Mouse (Mus musculus): ENCODE data around the gene Abcb9. TPM values are rescaled to one million over a fixed set of nuclear protein-coding genes. Genes with fewer than 3 reads are reported as not detected.

Gene Abcb9
- polyA plus RNA-seq (2015; fragmentation: Nextera tagmentation; extraction: Ambion mirVana): 4.7 and 4.9 TPM in 2 replicates

DNA sequence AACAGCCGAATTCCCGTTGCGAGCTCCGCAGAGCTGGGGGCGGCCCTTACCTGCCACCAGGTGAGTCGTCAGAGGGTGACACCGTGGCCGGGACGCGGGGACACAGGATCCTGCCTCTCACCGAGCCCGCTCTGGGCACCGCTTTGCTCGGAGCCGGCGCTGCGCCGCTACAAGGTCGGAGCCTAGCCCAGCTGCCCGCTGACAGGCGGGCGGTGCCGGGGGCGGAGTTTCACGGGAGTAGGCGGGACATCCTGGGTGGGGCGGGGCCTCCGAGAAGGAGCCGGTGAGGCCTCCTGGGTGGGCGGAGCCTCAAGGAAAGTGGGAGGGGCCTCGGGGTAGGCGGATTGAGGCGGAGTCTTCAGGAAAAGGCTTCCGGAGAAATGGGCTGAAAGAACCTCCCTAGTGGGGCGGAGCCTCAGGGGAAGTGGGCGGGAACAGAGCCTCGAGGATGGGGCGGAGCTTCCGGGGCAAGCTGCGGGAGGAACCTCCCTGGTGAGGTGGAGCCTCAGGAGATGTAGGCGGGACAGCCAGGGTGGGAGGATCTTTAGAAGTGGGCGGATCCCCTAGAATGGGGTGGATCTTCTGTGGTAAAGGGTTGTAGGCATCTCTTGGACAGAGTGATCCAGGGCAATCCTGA is at the start of gene Abcb9:
Abcb9 (minus strand) TSS at position 203 of the 637 bp plus-strand sequence.
- H3K27ac ChIP-seq: no peak within 1 kb of the TSS
- peak within 1 kb of the TSS; percentile 55 for H3K4me2 ChIP-seq (replicated peaks)
- peaks cover 22% of the 10 kb centered on the region for H3K27me3 ChIP-seq
- peak within 1 kb of the TSS; percentile 42 for H3K4me3 ChIP-seq (replicated peaks)
- 1% methylated on average over 41 of the region's 42 CpGs for WGBS
- peaks cover 12% of the 10 kb centered on the region for H3K4me1 ChIP-seq (replicated peaks)
- peak within 1 kb of the TSS; percentile 26 for H3K9ac ChIP-seq (replicated peaks)
- H3K36me3 ChIP-seq: no peaks in the 10 kb centered on the region
- no peaks in the 10 kb centered on the region for H3K9me3 ChIP-seq
- peak; percentile 86 for ATAC-seq

DNA sequence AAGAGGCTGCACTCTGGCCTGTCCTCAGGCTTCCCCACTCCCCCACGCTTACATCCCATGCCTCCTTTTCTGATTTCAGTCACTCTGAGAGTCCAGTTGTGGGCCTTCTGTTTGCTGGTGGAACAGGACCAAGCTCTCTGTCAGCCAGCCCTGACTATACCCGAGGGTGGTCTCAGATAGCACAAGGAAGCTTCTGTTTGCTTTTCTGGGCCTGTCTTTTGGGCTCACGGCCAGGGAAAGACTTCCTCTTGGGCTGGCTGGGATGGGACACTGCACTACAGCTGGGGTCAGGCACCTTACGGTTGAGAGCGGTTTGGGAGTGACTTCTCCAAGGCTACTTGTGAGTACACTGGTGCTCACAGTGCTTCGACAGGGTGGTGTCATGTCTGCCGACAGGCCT is 42.5 kb upstream of the Abcb9 start:
- ATAC-seq: no peak
- Histone ChIP-seq H3K4me1 (replicated peaks) (no peaks in the 10 kb centered on the region), H3K4me2 (replicated peaks) (no peak overlapping the region), H3K4me3 (replicated peaks) (no peak overlapping the region), H3K9me3 (0 out of 2 replicates have a peak, but pooled peaks cover 4% of the 10 kb centered on the region), H3K27ac (no peak overlapping the region), H3K9ac (replicated peaks) (no peak overlapping the region), H3K27me3 (no peaks in the 10 kb centered on the region), H3K36me3 (peaks cover 50% of the 10 kb centered on the region)
- 86% methylated on average over 7 of the region's 7 CpGs for WGBS

DNA sequence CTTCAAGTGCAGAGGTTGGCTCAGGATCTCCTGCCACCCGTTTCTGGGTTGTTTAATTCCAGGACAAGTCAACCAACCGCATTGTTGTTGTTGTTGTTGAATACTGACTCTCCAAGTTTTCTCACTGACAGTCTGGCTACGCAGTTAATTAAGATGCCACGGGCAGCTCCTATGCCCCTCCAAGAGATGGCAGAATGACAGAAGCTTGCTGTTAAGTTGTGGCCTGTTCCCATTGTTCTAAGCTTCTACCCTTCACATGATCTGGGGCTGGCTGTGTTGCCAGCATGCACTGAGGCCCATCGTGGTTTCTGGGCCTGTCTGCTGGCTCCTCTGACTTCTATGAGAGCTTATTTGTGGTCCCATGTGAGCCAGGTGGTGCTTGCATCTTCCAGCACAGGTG is 38.7 kb upstream of the Abcb9 start:
- 80% methylated on average over 5 of the region's 5 CpGs for WGBS
- H3K4me2 ChIP-seq (replicated peaks): no peak overlapping the region

DNA sequence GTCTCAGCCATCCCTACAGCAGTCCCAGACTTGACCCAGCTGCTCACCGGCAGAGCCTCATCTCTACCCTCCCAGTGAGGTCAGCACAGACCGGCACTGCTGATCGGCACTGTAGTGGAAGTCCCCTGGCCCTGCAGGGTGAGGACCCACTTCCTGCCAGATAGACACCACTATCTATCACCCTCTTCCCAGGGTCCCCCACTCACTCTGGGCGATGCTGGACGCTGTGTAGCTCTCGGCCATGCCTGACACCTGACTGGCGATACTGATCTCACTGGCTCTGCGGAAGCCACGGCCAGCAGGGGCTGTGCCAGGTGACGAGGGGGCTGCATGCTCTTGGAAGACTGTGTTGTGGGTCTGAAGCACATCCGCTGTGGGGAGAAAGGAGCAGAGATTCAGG is 29.5 kb upstream of the Abcb9 start:
- no peak overlapping the region for H3K4me2 ChIP-seq (replicated peaks)
- H3K9me3 ChIP-seq: no peaks in the 10 kb centered on the region
- ATAC-seq: no peak
- no peaks in the 10 kb centered on the region for H3K27me3 ChIP-seq
- no peak overlapping the region for H3K4me3 ChIP-seq (replicated peaks)
- H3K36me3 ChIP-seq: peaks cover 95% of the 10 kb centered on the region
- 90% methylated on average over 11 of the region's 11 CpGs for WGBS
- H3K27ac ChIP-seq: no peak overlapping the region
- H3K4me1 ChIP-seq (replicated peaks): no peaks in the 10 kb centered on the region
- H3K9ac ChIP-seq (replicated peaks): no peak overlapping the region

More for the DNA sequence above, 38.7 kb upstream of the Abcb9 start:
- H3K36me3 ChIP-seq: peaks cover 67% of the 10 kb centered on the region
- ATAC-seq: no peak
- H3K4me3 ChIP-seq (replicated peaks): no peak overlapping the region
- H3K27me3 ChIP-seq: no peaks in the 10 kb centered on the region
- H3K27ac ChIP-seq: no peak overlapping the region
- no peaks in the 10 kb centered on the region for H3K9me3 ChIP-seq
- H3K9ac ChIP-seq (replicated peaks): no peak overlapping the region
- H3K4me1 ChIP-seq (replicated peaks): no peaks in the 10 kb centered on the region

DNA sequence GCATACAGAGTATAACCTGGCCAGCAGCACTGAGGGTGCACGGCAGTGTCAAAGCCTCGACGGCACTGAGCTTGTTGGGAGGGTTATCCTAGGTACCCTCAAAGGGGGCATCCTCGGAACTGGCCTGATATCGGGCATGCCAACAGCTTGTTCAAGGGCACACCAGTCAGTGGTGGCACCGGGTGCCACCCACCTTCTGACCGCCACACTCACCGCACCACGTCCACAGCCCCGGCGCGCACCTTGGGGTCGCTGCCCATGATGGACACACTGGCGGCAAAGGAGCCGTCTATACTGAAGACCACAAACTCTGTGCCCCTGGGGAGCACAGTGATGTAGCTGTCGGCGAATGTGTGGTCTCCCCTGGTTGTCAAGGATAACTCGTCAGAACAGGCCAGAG is 26.8 kb upstream of the Abcb9 start:
- 92% methylated on average over 18 of the region's 18 CpGs for WGBS
- Histone ChIP-seq H3K4me1 (replicated peaks) (peaks cover 5% of the 10 kb centered on the region), H3K9me3 (no peaks in the 10 kb centered on the region), H3K9ac (replicated peaks) (no peak overlapping the region), H3K4me3 (replicated peaks) (no peak overlapping the region), H3K36me3 (peaks cover 94% of the 10 kb centered on the region), H3K27ac (no peak overlapping the region), H3K27me3 (no peaks in the 10 kb centered on the region), H3K4me2 (replicated peaks) (no peak overlapping the region)
- ATAC-seq: no peak

DNA sequence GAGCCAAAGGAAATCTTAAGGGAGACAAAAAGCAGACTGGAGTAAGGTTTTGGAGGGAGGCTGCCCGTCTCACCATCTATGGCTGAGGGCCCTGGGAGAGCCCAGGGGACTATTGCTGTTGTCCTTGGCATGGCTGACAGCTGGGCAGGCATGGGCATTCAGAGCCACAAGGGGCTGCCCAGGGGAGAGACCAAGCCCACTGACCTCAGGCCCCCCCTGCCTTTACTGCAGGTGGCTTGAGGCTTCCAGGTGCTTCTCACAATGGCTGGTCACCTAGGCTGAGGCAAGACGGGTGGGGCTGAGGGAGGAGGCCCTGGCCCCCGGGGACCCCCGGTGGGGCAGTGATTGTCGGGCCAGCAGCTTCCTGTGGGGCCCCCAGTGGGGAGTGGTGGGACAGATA is 23.6 kb upstream of the Abcb9 start:
- H3K9ac ChIP-seq (replicated peaks): no peak overlapping the region
- H3K36me3 ChIP-seq: peaks cover 71% of the 10 kb centered on the region
- no peaks in the 10 kb centered on the region for H3K27me3 ChIP-seq
- no peak overlapping the region for H3K4me3 ChIP-seq (replicated peaks)
- no peak for ATAC-seq
- no peak overlapping the region for H3K4me2 ChIP-seq (replicated peaks)
- H3K4me1 ChIP-seq (replicated peaks): peaks cover 22% of the 10 kb centered on the region
- 73% methylated on average over 5 of the region's 5 CpGs for WGBS
- no peak overlapping the region for H3K27ac ChIP-seq
- H3K9me3 ChIP-seq: no peaks in the 10 kb centered on the region

DNA sequence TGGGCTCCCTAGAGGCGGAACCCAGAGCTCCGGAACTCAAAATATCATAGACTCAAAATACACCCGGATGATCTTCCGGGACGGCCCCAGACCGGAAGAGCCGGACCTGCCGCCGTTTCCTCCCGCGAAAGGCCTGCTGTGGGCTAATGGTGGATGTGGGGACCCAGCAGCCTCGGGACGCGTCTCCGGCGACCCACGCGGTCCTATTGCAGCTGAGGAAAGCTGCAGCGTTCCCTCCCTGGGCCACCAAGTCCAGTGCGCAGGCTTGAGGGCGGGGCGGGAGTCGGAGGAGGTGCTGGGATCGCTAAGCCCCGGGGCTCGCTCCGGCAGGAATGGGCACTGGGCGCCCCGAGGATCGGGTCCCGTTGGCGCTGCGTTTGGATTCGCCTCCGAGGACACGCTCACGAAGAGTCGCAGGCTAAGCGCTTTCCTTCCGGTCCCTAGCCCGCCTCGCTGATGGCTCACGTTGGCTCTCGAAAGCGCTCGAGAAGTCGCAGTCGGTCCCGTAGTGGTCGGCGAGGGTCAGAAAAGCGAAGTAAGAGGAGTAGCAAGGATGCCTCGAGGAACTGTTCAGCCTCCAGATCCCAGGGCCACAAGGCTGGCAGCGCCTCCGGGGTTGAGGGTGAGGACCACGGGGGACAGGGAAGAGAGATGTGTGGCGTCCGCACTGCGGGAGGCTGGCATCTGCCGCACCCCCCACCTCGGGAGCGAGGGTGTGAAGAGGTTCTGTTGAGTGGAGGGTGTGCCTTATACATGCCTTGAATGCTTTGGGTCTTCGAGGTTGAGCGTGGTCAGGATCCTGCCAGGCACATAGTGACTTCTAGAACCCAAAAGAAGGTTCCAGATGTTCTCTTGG is 20.6 kb upstream of the Abcb9 start, which contains the start of gene Arl6ip4:
Arl6ip4 (plus strand) TSS at position 100 of the 856 bp plus-strand sequence.
- Histone ChIP-seq H3K4me1 (replicated peaks) (peaks cover 38% of the 10 kb centered on the region), H3K27ac (peak within 1 kb of the TSS; percentile 83), H3K4me3 (replicated peaks) (peak within 1 kb of the TSS; percentile 92), H3K4me2 (replicated peaks) (peak within 1 kb of the TSS; percentile 99), H3K27me3 (no peaks in the 10 kb centered on the region), H3K9me3 (no peaks in the 10 kb centered on the region), H3K36me3 (peaks cover 43% of the 10 kb centered on the region), H3K9ac (replicated peaks) (peak within 1 kb of the TSS; percentile 90)
- ATAC-seq: peak; percentile 10
- 2% methylated on average over 64 of the region's 64 CpGs for WGBS

DNA sequence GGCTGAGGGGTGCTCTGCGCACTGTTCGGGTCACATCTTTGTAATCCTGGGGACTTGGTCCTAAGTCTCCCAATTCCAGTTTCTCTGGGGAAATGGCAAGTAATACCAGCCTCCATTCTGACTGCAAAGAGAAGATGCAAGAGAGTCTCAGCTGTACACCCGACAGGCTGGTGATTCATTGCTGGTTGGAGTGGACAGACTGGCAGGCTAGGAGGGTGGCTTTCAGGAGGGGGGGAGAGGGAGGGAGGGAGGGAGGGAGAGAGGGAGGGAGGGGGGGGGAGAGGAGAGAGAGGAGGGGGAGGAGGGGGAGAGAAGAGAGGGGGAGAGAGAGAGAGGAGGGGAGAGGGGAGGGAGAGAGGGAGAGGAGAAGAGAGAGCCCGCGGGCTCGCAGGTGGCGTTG is 19.9 kb upstream of the Abcb9 start:
- Histone ChIP-seq H3K9ac (replicated peaks) (peak overlapping the region; percentile 90), H3K4me2 (replicated peaks) (peak overlapping the region; percentile 99), H3K4me1 (replicated peaks) (peaks cover 43% of the 10 kb centered on the region), H3K4me3 (replicated peaks) (peak overlapping the region; percentile 92), H3K36me3 (peaks cover 36% of the 10 kb centered on the region), H3K9me3 (no peaks in the 10 kb centered on the region), H3K27me3 (no peaks in the 10 kb centered on the region), H3K27ac (peak overlapping the region; percentile 83)
- ATAC-seq: no peak
- WGBS: 23% methylated on average over 7 of the region's 7 CpGs

DNA sequence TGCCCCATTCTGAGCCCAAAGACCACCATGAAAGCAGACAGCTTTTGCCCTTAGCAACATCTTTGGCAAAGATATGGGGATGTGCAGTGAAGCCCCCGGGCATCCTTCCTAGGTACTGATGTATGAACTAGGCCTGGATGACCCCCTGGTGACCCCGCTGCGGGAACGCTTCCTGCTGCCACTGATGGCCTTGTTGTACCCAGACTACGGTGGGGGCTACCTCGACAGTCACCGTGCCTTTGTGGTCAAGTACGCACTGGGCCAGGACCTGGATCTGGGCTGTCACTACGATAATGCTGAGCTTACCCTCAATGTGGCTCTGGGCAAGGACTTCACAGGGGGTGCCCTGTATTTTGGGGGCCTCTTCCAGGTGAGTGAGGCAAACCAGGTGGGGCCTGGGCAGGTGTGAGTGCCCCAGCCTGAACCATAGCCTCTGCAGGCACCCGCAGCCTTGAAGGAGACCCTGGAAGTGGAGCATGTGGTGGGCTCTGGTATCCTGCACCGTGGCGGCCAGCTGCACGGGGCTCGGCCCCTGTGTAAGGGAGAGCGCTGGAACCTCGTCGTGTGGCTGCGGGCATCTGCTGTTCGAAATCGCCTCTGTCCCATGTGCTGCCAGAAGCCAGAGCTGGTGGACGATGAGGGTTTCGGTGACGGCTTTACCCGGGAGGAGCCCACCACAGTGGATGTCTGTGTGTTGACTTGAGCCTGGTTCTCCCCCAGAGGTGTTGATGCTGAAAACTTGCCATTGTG is 18.9 kb upstream of the Abcb9 start:
- no peaks in the 10 kb centered on the region for H3K27me3 ChIP-seq
- no peaks in the 10 kb centered on the region for H3K9me3 ChIP-seq
- no peak overlapping the region for H3K27ac ChIP-seq
- no peak overlapping the region for H3K9ac ChIP-seq (replicated peaks)
- no peak for ATAC-seq
- WGBS: 91% methylated on average over 24 of the region's 24 CpGs
- no peak overlapping the region for H3K4me3 ChIP-seq (replicated peaks)
- H3K4me2 ChIP-seq (replicated peaks): no peak overlapping the region
- H3K36me3 ChIP-seq: peaks cover 25% of the 10 kb centered on the region
- H3K4me1 ChIP-seq (replicated peaks): peaks cover 43% of the 10 kb centered on the region

DNA sequence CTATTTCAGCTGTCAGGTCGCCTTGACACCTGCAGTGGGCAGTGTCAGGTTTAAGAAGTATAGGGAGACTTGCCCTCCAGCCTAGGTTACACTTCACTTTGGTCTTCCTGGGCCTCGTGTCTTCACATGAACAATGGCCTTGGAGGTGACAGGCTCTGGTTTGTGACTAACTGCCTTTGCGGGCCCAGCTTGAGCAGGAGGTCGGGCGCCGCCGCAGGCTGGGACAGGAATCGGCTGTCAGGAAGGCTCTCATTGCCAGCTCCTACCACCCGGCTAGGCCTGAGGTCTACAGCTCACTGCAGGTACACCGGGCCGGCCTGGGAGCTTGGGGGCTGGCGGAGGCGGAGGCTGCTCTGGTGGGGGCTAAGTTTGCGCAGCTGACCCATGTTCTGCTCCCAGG is 17.4 kb upstream of the Abcb9 start:
- no peaks in the 10 kb centered on the region for H3K9me3 ChIP-seq
- peak overlapping the region; percentile 82 for H3K4me3 ChIP-seq (replicated peaks)
- H3K4me1 ChIP-seq (replicated peaks): peaks cover 40% of the 10 kb centered on the region
- 13% methylated on average over 14 of the region's 14 CpGs for WGBS
- no peaks in the 10 kb centered on the region for H3K27me3 ChIP-seq
- peak overlapping the region; percentile 88 for H3K27ac ChIP-seq
- no peak for ATAC-seq
- H3K9ac ChIP-seq (replicated peaks): peak overlapping the region; percentile 81
- peak overlapping the region; percentile 76 for H3K4me2 ChIP-seq (replicated peaks)
- peaks cover 11% of the 10 kb centered on the region for H3K36me3 ChIP-seq

DNA sequence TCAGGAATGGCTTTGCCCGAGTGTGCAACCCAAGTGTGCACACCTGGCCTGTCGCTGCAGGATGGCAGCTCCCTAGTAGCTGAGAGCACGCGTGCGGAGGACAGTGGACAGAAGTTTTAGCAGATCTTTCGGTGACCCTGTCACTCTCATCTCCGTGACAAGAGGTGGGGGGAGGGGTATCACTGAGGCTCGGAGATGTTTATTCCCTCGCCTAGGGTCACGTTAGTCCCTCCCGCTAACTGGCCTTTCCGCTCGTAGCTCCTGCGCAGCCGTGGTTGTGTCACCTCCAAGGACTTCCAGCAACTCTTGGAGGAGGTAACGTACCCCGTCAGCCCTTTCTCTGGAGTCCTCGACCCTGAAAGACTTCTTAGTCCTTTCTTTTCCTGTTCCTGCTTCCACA is 16.9 kb upstream of the Abcb9 start:
- WGBS: 1% methylated on average over 18 of the region's 18 CpGs
- H3K36me3 ChIP-seq: peaks cover 6% of the 10 kb centered on the region
- ATAC-seq: no peak

More for the DNA sequence above, 16.9 kb upstream of the Abcb9 start:
- H3K4me3 ChIP-seq (replicated peaks): peak overlapping the region; percentile 82
- no peaks in the 10 kb centered on the region for H3K27me3 ChIP-seq
- H3K4me1 ChIP-seq (replicated peaks): peaks cover 39% of the 10 kb centered on the region
- peak overlapping the region; percentile 88 for H3K27ac ChIP-seq
- H3K4me2 ChIP-seq (replicated peaks): peak overlapping the region; percentile 76
- peak overlapping the region; percentile 81 for H3K9ac ChIP-seq (replicated peaks)
- no peaks in the 10 kb centered on the region for H3K9me3 ChIP-seq

All from midbrain, embryonic 13.5 days (tissue).